Mouse (Mus musculus) T-helper 17 cell (primary cell): ENCODE data around the gene Sec14l3.

Experiments used
- in situ Hi-C, 2 experiments: fragments of 300-600 bp; cut with MboI, MseI; formaldehyde crosslinking; loops; 1 replicate in 1 of 2; 2 replicates in 1 of 2; pipeline ENCODE4 v1.15.1; 2025; ENCODE audit warnings: high pct_unique_total_duplicates in 2 of 2

The Sec14l3 gene

GRCm38 (mm10) chr11:4048438-4048837, 16.2 kb upstream of the Sec14l3 start:
- in situ Hi-C loops = loop anchor here in 1 of 2 experiments (25.0 kb wide), 1 partner anchor 1639 kb away; no protein-coding TSS in a partner anchor

- in situ Hi-C loops = no loop called here
Measured at GRCm38 (mm10) chr11:4053586-4053985, 11.1 kb upstream of the Sec14l3 start.

GRCm38 (mm10) chr11:4060866-4061575, 3.6 kb upstream of the Sec14l3 start:
- in situ Hi-C loops = no loop called here

- in situ Hi-C loops = no loop called here
Measured at GRCm38 (mm10) chr11:4062523-4062922, 2.1 kb upstream of the Sec14l3 start.

- in situ Hi-C loops = no loop called here
Measured at GRCm38 (mm10) chr11:4062981-4063380, 1.7 kb upstream of the Sec14l3 start.

- in situ Hi-C loops = loop anchor here in 1 of 2 experiments (5.0 kb wide), 1 partner anchor 37 kb away; the partner anchor contains the start of gene Sec14l4
Measured at GRCm38 (mm10) chr11:4069664-4070063, 5.0 kb downstream of the Sec14l3 start.

GRCm38 (mm10) chr11:4076633-4077032, 12.0 kb downstream of the Sec14l3 start:
- in situ Hi-C loops = no loop called here

GRCm38 (mm10) chr11:4078267-4078933, 13.8 kb downstream of the Sec14l3 start:
- in situ Hi-C loops = no loop called here

- in situ Hi-C loops = no loop called here
Measured at GRCm38 (mm10) chr11:4080219-4080618, 15.6 kb downstream of the Sec14l3 start.

GRCm38 (mm10) chr11:4083316-4084078, 18.9 kb downstream of the Sec14l3 start:
- in situ Hi-C loops = no loop called here

- in situ Hi-C loops = no loop called here
Measured at GRCm38 (mm10) chr11:4086246-4086645, 21.6 kb downstream of the Sec14l3 start.

- in situ Hi-C loops = no loop called here
Measured at GRCm38 (mm10) chr11:4087267-4087666, 22.6 kb downstream of the Sec14l3 start.

- in situ Hi-C loops = no loop called here
Measured at GRCm38 (mm10) chr11:4093459-4094377, 29.1 kb downstream of the Sec14l3 start.

GRCm38 (mm10) chr11:4094378-4095170, 29.9 kb downstream of the Sec14l3 start:
- in situ Hi-C loops = no loop called here

- in situ Hi-C loops = no loop called here
Measured at GRCm38 (mm10) chr11:4095171-4096053, 30.8 kb downstream of the Sec14l3 start, which contains the start of gene Mtfp1. Mtfp1 (minus strand) TSS chr11:4095445.

- in situ Hi-C loops = no loop called here
Measured at GRCm38 (mm10) chr11:4096054-4096984, 31.7 kb downstream of the Sec14l3 start.

GRCm38 (mm10) chr11:4097091-4097621, 32.5 kb downstream of the Sec14l3 start:
- in situ Hi-C loops = no loop called here

- in situ Hi-C loops = no loop called here
Measured at GRCm38 (mm10) chr11:4098120-4098519, 33.5 kb downstream of the Sec14l3 start.
